Mouse (Mus musculus) splenic B cell, adult 2 months (primary cell): ENCODE measurements at regions not wholly inside any gene's neighbourhood (a gene's known extent, or its start where the extent isn't known, plus 50 kb on each side); places are given as distances from the start of the nearest gene placed in this dataset.

Experiments
- DNase-seq: peaks from one replicate; pipeline ENCODE4 v3.0.0-alpha.2; 2011; ENCODE audit warnings: low read depth, low spot score
- H3K27me3 ChIP-seq: 2 replicates; pipeline ENCODE4 v1.6.1; 2012; ENCODE audit warnings: mild to moderate bottlenecking, low read length, moderate library complexity, mixed read lengths; ENCODE audit not compliant: control insufficient read depth, poor library complexity, insufficient read depth, severe bottlenecking
- H3K36me3 ChIP-seq: 2 replicates; pipeline ENCODE4 v1.6.1; 2012; ENCODE audit warnings: mild to moderate bottlenecking, low read length, moderate library complexity, mixed read lengths; ENCODE audit not compliant: control insufficient read depth, poor library complexity, insufficient read depth, severe bottlenecking

GRCm38 (mm10) chr15:60141554-60142070, 125.2 kb upstream of the 4933412E24Rik start:
- Histone ChIP-seq H3K36me3 (no peaks in the 10 kb centered on the region), H3K27me3 (no peaks in the 10 kb centered on the region)
- DNase-seq: peak; percentile 73

- no peaks in the 10 kb centered on the region for H3K27me3 ChIP-seq
- DNase-seq: no peak
- no peaks in the 10 kb centered on the region for H3K36me3 ChIP-seq
Observed at GRCm38 (mm10) chr15:60136671-60137070, 120.3 kb upstream of the 4933412E24Rik start.

- no peak for DNase-seq
- H3K36me3 ChIP-seq: no peaks in the 10 kb centered on the region
- no peaks in the 10 kb centered on the region for H3K27me3 ChIP-seq
Observed at GRCm38 (mm10) chr15:60134515-60134914, 118.1 kb upstream of the 4933412E24Rik start.

GRCm38 (mm10) chr15:60132701-60133100, 116.3 kb upstream of the 4933412E24Rik start:
- Histone ChIP-seq H3K27me3 (no peaks in the 10 kb centered on the region), H3K36me3 (no peaks in the 10 kb centered on the region)
- DNase-seq: no peak

- Histone ChIP-seq H3K27me3 (no peaks in the 10 kb centered on the region), H3K36me3 (no peaks in the 10 kb centered on the region)
- DNase-seq: no peak
Observed at GRCm38 (mm10) chr15:60124461-60124860, 108.0 kb upstream of the 4933412E24Rik start.

- no peak for DNase-seq
Observed at GRCm38 (mm10) chr15:60119926-60120325, 103.5 kb upstream of the 4933412E24Rik start.

GRCm38 (mm10) chr15:60111885-60112284, 95.5 kb upstream of the 4933412E24Rik start:
- no peaks in the 10 kb centered on the region for H3K27me3 ChIP-seq
- H3K36me3 ChIP-seq: no peaks in the 10 kb centered on the region
- DNase-seq: no peak

More at GRCm38 (mm10) chr15:60119926-60120325, 103.5 kb upstream of the 4933412E24Rik start:
- Histone ChIP-seq H3K27me3 (no peaks in the 10 kb centered on the region), H3K36me3 (no peaks in the 10 kb centered on the region)

GRCm38 (mm10) chr15:60111046-60111445, 94.6 kb upstream of the 4933412E24Rik start:
- no peak for DNase-seq
- H3K36me3 ChIP-seq: no peaks in the 10 kb centered on the region
- no peaks in the 10 kb centered on the region for H3K27me3 ChIP-seq

- no peak for DNase-seq
- Histone ChIP-seq H3K27me3 (no peaks in the 10 kb centered on the region), H3K36me3 (no peaks in the 10 kb centered on the region)
Observed at GRCm38 (mm10) chr15:60104126-60104525, 87.7 kb upstream of the 4933412E24Rik start.

- no peak for DNase-seq
- Histone ChIP-seq H3K36me3 (no peaks in the 10 kb centered on the region), H3K27me3 (no peaks in the 10 kb centered on the region)
Observed at GRCm38 (mm10) chr15:60101485-60102280, 85.3 kb upstream of the 4933412E24Rik start.

GRCm38 (mm10) chr15:60097141-60097540, 80.7 kb upstream of the 4933412E24Rik start:
- peak; percentile 60 for DNase-seq
- Histone ChIP-seq H3K36me3 (no peaks in the 10 kb centered on the region), H3K27me3 (no peaks in the 10 kb centered on the region)

- DNase-seq: no peak
- H3K36me3 ChIP-seq: no peaks in the 10 kb centered on the region
Observed at GRCm38 (mm10) chr15:60096131-60096530, 79.7 kb upstream of the 4933412E24Rik start.

GRCm38 (mm10) chr15:60089921-60090320, 73.5 kb upstream of the 4933412E24Rik start:
- no peak for DNase-seq
- no peaks in the 10 kb centered on the region for H3K27me3 ChIP-seq
- H3K36me3 ChIP-seq: no peaks in the 10 kb centered on the region

More at GRCm38 (mm10) chr15:60096131-60096530, 79.7 kb upstream of the 4933412E24Rik start:
- H3K27me3 ChIP-seq: no peaks in the 10 kb centered on the region

- Histone ChIP-seq H3K36me3 (no peaks in the 10 kb centered on the region), H3K27me3 (no peaks in the 10 kb centered on the region)
- no peak for DNase-seq
Observed at GRCm38 (mm10) chr15:60088964-60089899, 72.8 kb upstream of the 4933412E24Rik start.
